In genomic region chr4:86408421-86408820, GRCm38 (mm10) we compare ENCODE assay signal across 11 mouse cellular contexts.
"Had no signal": no experiment of that assay in that cellular context is flagged by ENCODE, and none has a peak within 500 bp of the region (broad histone marks: within the 10 kb centered on the region; RNA-seq: fewer than 3 reads in every experiment).

No protein-coding gene starts in this region.

- H3K4me1 ChIP-seq: liver, embryonic 12.5 days; midbrain, embryonic 12.5 days had no signal

- ATAC-seq: intestine, embryonic 16.5 days; liver, embryonic 12.5 days; midbrain, embryonic 16.5 days had no signal

- DNase-seq: kidney, postnatal 36 days; retina, postnatal 1 day; thymus, adult 2 months; thymus, postnatal 25 days had no signal

- H3K4me2 ChIP-seq: kidney, embryonic 15.5 days; liver, embryonic 12.5 days; lung, embryonic 15.5 days; midbrain, embryonic 12.5 days; neural tube, embryonic 13.5 days had no signal

- H3K9ac ChIP-seq: kidney, embryonic 15.5 days; liver, embryonic 12.5 days; lung, embryonic 15.5 days; midbrain, embryonic 12.5 days; neural tube, embryonic 13.5 days had no signal

- H3K27me3 ChIP-seq: kidney, embryonic 15.5 days; liver, embryonic 12.5 days; lung, embryonic 15.5 days; midbrain, embryonic 12.5 days; neural tube, embryonic 13.5 days had no signal

- H3K9me3 ChIP-seq: kidney, embryonic 15.5 days; liver, embryonic 12.5 days; lung, embryonic 15.5 days; midbrain, embryonic 12.5 days; neural tube, embryonic 13.5 days had no signal

- H3K27ac ChIP-seq: kidney, embryonic 15.5 days; liver, embryonic 12.5 days; lung, embryonic 15.5 days; midbrain, embryonic 12.5 days; neural tube, embryonic 13.5 days had no signal

- H3K36me3 ChIP-seq: kidney, embryonic 15.5 days; liver, embryonic 12.5 days; lung, embryonic 15.5 days; midbrain, embryonic 12.5 days; neural tube, embryonic 13.5 days had no signal

- H3K4me3 ChIP-seq: kidney, embryonic 15.5 days; liver, embryonic 12.5 days; lung, embryonic 15.5 days; midbrain, embryonic 12.5 days; neural tube, embryonic 13.5 days had no signal
